Comparison of ENCODE assay signal across 7 mouse cellular contexts in the genomic region with DNA sequence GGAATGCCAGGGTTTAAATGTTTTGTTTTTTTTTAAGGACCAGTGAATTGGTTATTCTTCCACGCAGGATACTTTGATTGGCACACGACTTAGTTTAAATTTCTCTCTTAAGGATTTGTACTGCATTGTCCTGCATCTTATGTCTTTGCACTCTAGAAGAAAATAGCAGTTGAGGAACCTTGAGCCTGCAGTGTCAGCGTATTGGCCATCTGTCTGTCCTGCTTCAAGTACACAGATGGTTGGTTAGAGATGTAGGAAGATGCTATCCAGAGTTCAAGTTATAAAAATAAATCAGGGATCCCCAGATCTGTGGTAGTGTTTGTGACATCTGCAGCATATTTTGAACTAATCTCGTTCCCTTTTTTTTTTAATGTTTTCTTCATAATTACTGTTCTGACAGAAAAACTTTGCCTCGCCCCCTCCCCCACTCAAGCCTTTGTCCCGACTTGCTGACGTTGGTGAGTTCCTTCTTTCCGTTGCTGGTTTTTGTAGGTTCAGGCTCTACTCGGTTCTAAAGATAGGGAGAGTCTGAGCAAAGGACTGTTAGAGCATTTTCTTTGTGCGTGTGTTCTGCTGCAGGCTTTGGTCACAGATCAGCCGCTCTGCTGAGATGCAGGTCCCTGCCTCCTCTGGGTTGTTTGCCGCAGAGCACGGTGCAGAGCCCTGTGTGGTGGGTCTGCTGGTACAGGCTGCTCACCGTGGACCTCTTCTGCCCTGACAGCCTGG. TPM values are rescaled to one million over a fixed set of nuclear protein-coding genes. Genes with fewer than 3 reads are reported as not detected.
DNase-seq lines count a peak whose midpoint lies in the region; ATAC-seq and TF ChIP-seq lines count a peak whose summit lies in the region.

No protein-coding gene starts in this region.

- no peak overlapping the region for H3K27ac ChIP-seq in lung, embryonic 14.5 days (ENCODE audit: low read depth)
- H3K27ac ChIP-seq in brown adipose tissue, adult 24 weeks (replicated peaks; ENCODE audit: low read depth, low read length): peak overlapping the region; percentile 15; the same call in 1 of the 2 replicates
- peak overlapping the region; percentile 50 for H3K27ac ChIP-seq in heart, adult 2 months
- H3K27ac ChIP-seq in limb, embryonic 13.5 days: no peak overlapping the region

- H3K4me3 ChIP-seq in lung, embryonic 14.5 days (ENCODE audit: low read depth, low read length): no peak overlapping the region
- H3K4me3 ChIP-seq in brown adipose tissue, adult 24 weeks (ENCODE audit: insufficient read depth, low read depth, low read length): 0 out of 2 replicates have a peak overlapping the region, but pooled peaks have one; percentile 0
- H3K4me3 ChIP-seq in heart, adult 2 months: peak overlapping the region; percentile 70
- peak overlapping the region; percentile 94 for H3K4me3 ChIP-seq in limb, embryonic 13.5 days

- TF ChIP-seq EP300 in heart, adult 2 months (IDR thresholded peaks at IDR 0.05; ENCODE audit: insufficient read depth, low read depth, low read length): 0 out of 2 replicates have a peak, but pooled peaks have one; percentile 35

- peak overlapping the region; percentile 76 for H3K4me2 ChIP-seq in lung, embryonic 14.5 days
- peak overlapping the region; percentile 82 for H3K4me2 ChIP-seq in limb, embryonic 13.5 days (replicated peaks)

- peak; percentile 30 for DNase-seq in lung, embryonic 14.5 days
- no peak for DNase-seq in lung, postnatal 14 days
- peak in 1 of 2 experiments; percentile 52 for DNase-seq in heart, adult 2 months
- peak; percentile 24 for DNase-seq in right cerebral cortex, postnatal 4 days
- DNase-seq in urinary bladder, adult 18-20 months (ENCODE audit: low spot score in 2 of 2): no peak

- TF ChIP-seq CTCF in lung, embryonic 14.5 days (IDR thresholded peaks at IDR 0.05; ENCODE audit: low read depth): no peak
- TF ChIP-seq CTCF in heart, adult 2 months (IDR thresholded peaks at IDR 0.05): no peak

- H3K36me3 ChIP-seq in lung, embryonic 14.5 days (ENCODE audit: insufficient read depth): 0 out of 2 replicates have a peak, but pooled peaks cover 4% of the 10 kb centered on the region
- H3K36me3 ChIP-seq in heart, adult 2 months (ENCODE audit: control insufficient read depth, insufficient read depth, low read length): peaks cover 17% of the 10 kb centered on the region
- H3K36me3 ChIP-seq in limb, embryonic 13.5 days: no peaks in the 10 kb centered on the region

- TF ChIP-seq POLR2A in heart, adult 2 months (IDR thresholded peaks at IDR 0.05; ENCODE audit: insufficient read depth, low read depth, low read length): no peak

- 0 out of 2 replicates have a peak, but pooled peaks cover 2% of the 10 kb centered on the region for H3K79me2 ChIP-seq in heart, adult 2 months (replicated peaks; ENCODE audit: control insufficient read depth, insufficient read depth, low read length)

- H3K27me3 ChIP-seq in lung, embryonic 14.5 days (ENCODE audit: insufficient read depth, low read length): no peaks in the 10 kb centered on the region
- H3K27me3 ChIP-seq in heart, adult 2 months (ENCODE audit: control insufficient read depth, insufficient read depth, low read length): no peaks in the 10 kb centered on the region
- peaks cover 3% of the 10 kb centered on the region; the same call in 1 of the 2 replicates for H3K27me3 ChIP-seq in limb, embryonic 13.5 days

- peak overlapping the region; percentile 35; the same call in 1 of the 2 replicates for H3K9ac ChIP-seq in lung, embryonic 14.5 days
- H3K9ac ChIP-seq in heart, adult 2 months (ENCODE audit: low read depth, low read length): peak overlapping the region; percentile 18
- H3K9ac ChIP-seq in limb, embryonic 13.5 days: peak overlapping the region; percentile 48

- peaks cover 15% of the 10 kb centered on the region for H3K4me1 ChIP-seq in lung, embryonic 14.5 days (ENCODE audit: insufficient read depth)
- peaks cover 16% of the 10 kb centered on the region for H3K4me1 ChIP-seq in brown adipose tissue, adult 24 weeks (ENCODE audit: control insufficient read depth, insufficient read depth, insufficient read length, low read length)
- H3K4me1 ChIP-seq in heart, adult 2 months (ENCODE audit: control insufficient read depth, insufficient read depth, low read length): peaks cover 22% of the 10 kb centered on the region
- peaks cover 35% of the 10 kb centered on the region for H3K4me1 ChIP-seq in limb, embryonic 13.5 days

- 21% methylated on average over 14 of the region's 14 CpGs for WGBS in lung, embryonic 14.5 days
- 26% methylated on average over 14 of the region's 14 CpGs for WGBS in heart, adult 2 months
- WGBS in limb, embryonic 13.5 days: 39% methylated on average over 14 of the region's 14 CpGs

- no peak for ATAC-seq in lung, embryonic 14.5 days (ENCODE audit: insufficient read depth)
- no peak for ATAC-seq in limb, embryonic 13.5 days (ENCODE audit: low FRiP score, low read depth)

- H3K9me3 ChIP-seq in lung, embryonic 14.5 days (ENCODE audit: low read depth, low read length): no peaks in the 10 kb centered on the region
- H3K9me3 ChIP-seq in limb, embryonic 13.5 days: no peaks in the 10 kb centered on the region

- intact Hi-C loops in heart, adult 2 months (cut with DNase I): no loop called here

RNA-seq across cellular contexts. Expression of a gene that starts 2.2 kb away (rescaled TPM):
- polyA plus RNA-seq in lung, embryonic 14.5 days (2014; fragmentation: Nextera tagmentation; extraction: Ambion mirVana): 16.4 and 18.1 TPM in 2 replicates
- polyA plus RNA-seq in brown adipose tissue, adult 24 weeks (2012; ENCODE audit: insufficient read depth, insufficient read length, missing spikeins): 3.8 and 4.2 TPM in 2 replicates
- total RNA-seq in heart, adult 2 months (2021): 10 to 100 TPM; 18.6 to 19.5 TPM
- polyA plus RNA-seq in heart, adult 2 months (2012; rRNA removed): 11.2 and 16.9 TPM in 2 replicates
- polyA plus RNA-seq in limb, embryonic 13.5 days (2015; fragmentation: Nextera tagmentation; extraction: Ambion mirVana): 11.0 and 11.1 TPM in 2 replicates

Comparison
In these comparisons a context has a peak if more than half of its experiments do, and no peak if none do; other contexts are left out.
1. DNase-seq: peak in lung, embryonic 14.5 days (single experiment) and right cerebral cortex, postnatal 4 days (single experiment); none in lung, postnatal 14 days (single experiment) and urinary bladder, adult 18-20 months (0 of 2).
2. H3K27ac ChIP-seq: peak in brown adipose tissue, adult 24 weeks (single experiment) and heart, adult 2 months (single experiment); none in lung, embryonic 14.5 days (single experiment) and limb, embryonic 13.5 days (single experiment).
3. Peak in every context shown above with its lines, with median percentiles within 50 percentile points of each other: H3K9ac ChIP-seq.